Mouse (Mus musculus) C2C12 (cell line): ENCODE measurements at regions not wholly inside any gene's neighbourhood (a gene's known extent, or its start where the extent isn't known, plus 50 kb on each side); places are given as distances from the start of the nearest gene placed in this dataset.

Source experiments
- H3K27me3 ChIP-seq: one replicate; pipeline ENCODE4 v1.6.1; 2011; ENCODE audit not compliant: control insufficient read depth, insufficient read depth, insufficient read length
- H3K36me3 ChIP-seq: one replicate; pipeline ENCODE4 v1.6.1; 2011; ENCODE audit not compliant: control insufficient read depth, insufficient read depth
- H3K4me3 ChIP-seq: one replicate; pipeline ENCODE4 v1.5.1; 2011; ENCODE audit warnings: mild to moderate bottlenecking, control low read depth; ENCODE audit not compliant: poor library complexity, insufficient read depth, severe bottlenecking
- H3K79me2 ChIP-seq: one replicate; pipeline ENCODE4 v1.6.1; 2011; ENCODE audit not compliant: control insufficient read depth, insufficient read depth
- H3K79me3 ChIP-seq: one replicate; pipeline ENCODE4 v1.6.1; 2011; ENCODE audit warnings: low read depth, control low read depth
- H3ac ChIP-seq: one replicate; pipeline ENCODE3; 2011; ENCODE audit warnings: low read depth; ENCODE audit not compliant: control insufficient read depth, insufficient read length
- CEBPB ChIP-seq: IDR thresholded peaks from one replicate; pipeline ENCODE4 v1.6.1; 2011; ENCODE audit warnings: low read depth, mild to moderate bottlenecking, control low read depth, moderate library complexity
- CTCF ChIP-seq: IDR thresholded peaks from one replicate; pipeline ENCODE4 v1.5.1; 2011; ENCODE audit not compliant: control insufficient read depth, insufficient read depth, insufficient read length
- FOSL1 ChIP-seq: IDR thresholded peaks from one replicate; pipeline ENCODE4 v1.8.0; 2011; ENCODE audit warnings: mild to moderate bottlenecking, low read length; ENCODE audit not compliant: poor library complexity, insufficient read depth, severe bottlenecking
- MAX ChIP-seq: IDR thresholded peaks from one replicate; pipeline ENCODE4 v1.6.1; 2011; ENCODE audit warnings: mild to moderate bottlenecking, control low read depth
- MYOD1 ChIP-seq: IDR thresholded peaks from one replicate; pipeline ENCODE4 v1.6.1; 2011; ENCODE audit warnings: low read depth; ENCODE audit not compliant: control insufficient read depth, insufficient read length
- MYOG ChIP-seq: IDR thresholded peaks from one replicate; pipeline ENCODE4 v1.6.1; 2011; ENCODE audit not compliant: control insufficient read depth, insufficient read length; ENCODE audit errors: extremely low read depth
- USF1 ChIP-seq: IDR thresholded peaks from one replicate; pipeline ENCODE4 v1.6.1; 2011; ENCODE audit warnings: low read depth, mild to moderate bottlenecking, control low read depth, moderate library complexity

DNA sequence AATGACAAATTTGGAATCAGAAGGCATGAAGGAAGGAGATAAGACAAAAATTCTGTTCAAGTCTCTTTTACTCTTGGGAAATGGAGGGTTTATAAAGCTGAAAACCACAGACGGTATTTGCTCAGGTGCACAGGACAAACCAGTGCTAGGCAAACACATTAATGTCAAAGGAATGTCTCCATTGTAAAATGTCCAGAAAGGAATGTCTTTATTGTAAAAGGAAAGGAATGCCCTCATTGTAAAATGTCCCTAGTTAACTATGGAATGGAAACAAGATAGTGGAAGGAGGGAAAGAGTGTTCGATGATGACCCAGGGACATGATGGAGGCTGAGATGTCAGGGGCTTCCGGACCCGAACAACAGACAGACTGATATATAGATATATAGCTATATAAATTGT, 454.9 kb upstream of the Ube2e3 start:
- TF ChIP-seq CTCF (no peak), CEBPB (no peak), FOSL1 (no peak), MAX (no peak), USF1 (no peak), MYOG (no peak), MYOD1 (no peak)
- Histone ChIP-seq H3K36me3 (no peaks in the 10 kb centered on the region), H3ac (no peak overlapping the region), H3K79me3 (no peaks in the 10 kb centered on the region), H3K79me2 (no peaks in the 10 kb centered on the region), H3K4me3 (no peak overlapping the region), H3K27me3 (no peaks in the 10 kb centered on the region)

DNA sequence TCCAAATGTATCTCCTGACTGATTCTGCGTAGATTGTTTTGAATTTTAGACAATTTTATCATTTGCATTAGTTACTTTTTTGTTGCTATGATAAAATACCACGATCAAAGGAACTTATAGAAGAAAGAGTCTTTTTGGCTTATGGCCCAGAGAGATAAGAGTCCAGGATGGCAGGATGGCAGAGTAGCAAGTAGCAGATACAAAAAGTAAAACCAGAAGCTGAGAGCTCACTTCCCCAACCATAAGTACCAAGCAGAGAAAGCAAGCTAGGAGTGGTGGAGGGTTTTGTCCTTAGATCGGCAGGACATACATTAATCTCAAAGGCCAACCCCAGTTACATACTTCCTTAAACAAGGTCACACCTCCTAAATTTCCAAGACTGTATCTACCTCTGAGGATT, 457.7 kb upstream of the Cwc22 start:
- Histone ChIP-seq H3K4me3 (no peak overlapping the region), H3ac (no peak overlapping the region), H3K27me3 (no peaks in the 10 kb centered on the region), H3K79me2 (no peaks in the 10 kb centered on the region), H3K36me3 (no peaks in the 10 kb centered on the region), H3K79me3 (no peaks in the 10 kb centered on the region)
- no peak for TF ChIP-seq USF1
- TF ChIP-seq FOSL1 = no peak

DNA sequence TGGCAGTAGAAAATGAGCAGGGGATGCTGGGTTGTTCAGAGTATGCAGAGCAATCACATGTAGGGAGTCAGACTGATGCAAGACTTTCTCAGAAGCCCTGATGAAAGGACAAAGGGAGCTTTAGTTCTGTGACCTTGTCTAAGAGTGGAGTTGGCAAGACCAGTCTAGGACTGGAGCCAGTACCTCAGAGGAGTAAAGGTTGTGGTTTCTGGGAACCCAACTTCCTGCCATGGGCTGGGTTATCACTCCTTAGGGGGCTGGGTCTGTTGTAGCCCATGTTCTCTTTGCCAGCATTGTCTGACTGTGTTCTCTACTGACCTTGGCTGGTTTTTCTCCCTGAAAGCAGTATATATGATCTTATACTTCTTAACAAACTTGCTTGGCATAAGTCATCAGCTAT, 453.1 kb upstream of the Cwc22 start:
- H3K4me3 ChIP-seq = no peak overlapping the region

DNA sequence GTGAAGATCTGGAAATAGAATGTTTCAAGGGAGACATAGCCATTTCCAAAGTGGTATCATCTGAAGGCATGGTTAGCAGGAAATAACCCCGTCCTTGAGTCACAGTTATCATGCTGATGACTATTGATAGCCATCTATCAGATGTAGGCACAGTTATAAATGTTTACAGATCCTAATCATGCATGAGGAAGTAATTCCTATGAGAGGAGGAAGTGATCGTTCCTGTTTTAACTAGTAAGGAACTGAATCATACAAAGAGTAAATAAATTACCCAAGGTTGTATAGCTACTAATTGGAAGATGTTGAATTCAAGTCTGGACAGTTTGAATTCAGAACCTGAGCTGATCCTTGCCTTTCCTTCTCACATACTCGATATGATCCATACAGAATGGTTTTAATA, 450.7 kb upstream of the Cwc22 start:
- H3K27me3 ChIP-seq = no peaks in the 10 kb centered on the region
- no peak overlapping the region for H3ac ChIP-seq
- no peaks in the 10 kb centered on the region for H3K79me2 ChIP-seq
- no peak overlapping the region for H3K4me3 ChIP-seq
- H3K36me3 ChIP-seq = no peaks in the 10 kb centered on the region
- no peaks in the 10 kb centered on the region for H3K79me3 ChIP-seq
- TF ChIP-seq CTCF (no peak), MYOD1 (no peak), CEBPB (no peak), USF1 (no peak)

More for the DNA sequence above, 453.1 kb upstream of the Cwc22 start:
- TF ChIP-seq MAX (no peak), USF1 (no peak), CEBPB (no peak), MYOD1 (no peak), MYOG (no peak), CTCF (no peak), FOSL1 (no peak)
- no peak overlapping the region for H3ac ChIP-seq
- H3K79me3 ChIP-seq = no peaks in the 10 kb centered on the region
- no peaks in the 10 kb centered on the region for H3K36me3 ChIP-seq
- H3K27me3 ChIP-seq = no peaks in the 10 kb centered on the region
- no peaks in the 10 kb centered on the region for H3K79me2 ChIP-seq

DNA sequence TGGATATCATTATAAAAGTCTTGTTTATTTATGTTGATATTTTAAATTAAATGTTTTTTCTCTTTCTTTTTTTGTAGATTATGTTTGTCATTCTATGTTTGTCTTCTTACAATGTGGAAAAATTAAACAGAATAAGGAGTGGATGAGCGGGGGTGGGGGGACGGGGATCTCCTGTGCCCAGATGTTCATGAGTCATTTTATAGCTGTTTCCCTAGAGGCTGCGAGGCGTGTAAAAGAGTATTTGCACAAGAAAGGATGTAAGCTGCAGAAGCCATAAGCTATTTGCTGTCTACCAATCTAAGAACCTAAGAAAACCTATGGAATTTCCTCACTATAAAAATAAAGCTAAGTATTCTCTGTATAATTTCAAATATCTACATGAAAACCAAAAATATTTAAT, 446.9 kb upstream of the Cwc22 start:
- no peaks in the 10 kb centered on the region for H3K36me3 ChIP-seq
- no peaks in the 10 kb centered on the region for H3K27me3 ChIP-seq
- no peaks in the 10 kb centered on the region for H3K79me3 ChIP-seq

DNA sequence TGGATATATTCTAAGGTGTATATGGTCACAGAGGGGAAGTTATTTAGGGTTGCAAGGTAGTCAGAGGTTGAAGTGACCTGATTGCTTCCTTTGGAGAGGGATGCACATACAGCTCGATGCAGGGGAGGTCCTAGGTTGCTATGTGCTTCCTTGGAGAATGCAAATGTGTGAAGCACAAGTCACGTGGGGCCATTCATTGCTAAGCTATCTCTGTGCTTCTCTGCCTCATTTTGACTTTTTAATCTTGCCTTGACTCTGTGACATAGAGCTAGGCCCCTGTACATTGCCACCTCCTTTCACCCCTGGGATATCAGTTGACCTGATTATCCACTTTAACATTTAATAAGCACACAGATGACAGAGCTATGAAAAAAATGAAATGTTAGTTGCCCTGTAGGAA, 446.2 kb upstream of the Cwc22 start:
- no peaks in the 10 kb centered on the region for H3K79me2 ChIP-seq
- no peaks in the 10 kb centered on the region for H3K36me3 ChIP-seq
- TF ChIP-seq USF1 (no peak), MAX (no peak), MYOD1 (no peak), FOSL1 (no peak), CEBPB (no peak), CTCF (no peak), MYOG (no peak)
- no peak overlapping the region for H3K4me3 ChIP-seq
- H3K27me3 ChIP-seq = no peaks in the 10 kb centered on the region
- H3ac ChIP-seq = no peak overlapping the region
- H3K79me3 ChIP-seq = no peaks in the 10 kb centered on the region

More for the DNA sequence above, 446.9 kb upstream of the Cwc22 start:
- TF ChIP-seq CTCF = no peak
- TF ChIP-seq MYOG = no peak
- no peak for TF ChIP-seq USF1
- no peak for TF ChIP-seq CEBPB
- no peak for TF ChIP-seq MAX
- TF ChIP-seq MYOD1 = no peak
- no peak for TF ChIP-seq FOSL1
- no peak overlapping the region for H3ac ChIP-seq
- no peaks in the 10 kb centered on the region for H3K79me2 ChIP-seq
- H3K4me3 ChIP-seq = no peak overlapping the region
